Mouse (Mus musculus) megakaryocyte, embryonic 14.5 days (primary cell): ENCODE measurements around the gene Cdkl4.

Experiments used
- FLI1 ChIP-seq: IDR thresholded peaks from 2 replicates; pipeline ENCODE4 v1.6.1; 2012; ENCODE audit warnings: low read length, inconsistent platforms, mixed read lengths
- GATA1 ChIP-seq: IDR thresholded peaks from 3 replicates; pipeline ENCODE4 v1.6.1; 2012; ENCODE audit warnings: mixed read lengths, low read length, inconsistent platforms, borderline replicate concordance

GRCm38 (mm10) chr17:80480855-80481224, 96.8 kb downstream of the Cdkl4 start:
- TF ChIP-seq GATA1: no peak
- no peak for TF ChIP-seq FLI1
